Mouse (Mus musculus): ENCODE results near the gene Dkkl1.
"Not testable (repeated sequence)": the region's sequence is repeated elsewhere in the genome, so short reads cannot be mapped to it uniquely, and the experiment has no call there.

GRCm38 (mm10) chr7:45173772-45174171 is 38.2 kb downstream of the Dkkl1 start:
- TF ChIP-seq CTCF (conservative IDR thresholded peaks at IDR 0.05; ENCODE audit: low read length) = peak; percentile 13; the same call in 1 of the 2 replicates
- not testable (repeated sequence) for TF ChIP-seq NANOG (IDR thresholded peaks at IDR 0.05; ENCODE audit: borderline replicate concordance, low read length)
